Mouse (Mus musculus): Measurements from ENCODE around the gene Atg14. TPM values are rescaled to one million over a fixed set of nuclear protein-coding genes. Genes with fewer than 3 reads are reported as not detected.

Atg14 gene
- total RNA-seq, 2 experiments from 2014 or later: 19.9 to 21.1 TPM

- DNase-seq (ENCODE audit: low spot score in 2 of 2): no peak
These were observed 56.8 kb downstream of the Atg14 start for GRCm38 (mm10) chr14:47513606-47514005.

- DNase-seq (ENCODE audit: low spot score in 2 of 2): no peak
These were observed 60.2 kb downstream of the Atg14 start for GRCm38 (mm10) chr14:47510244-47510643.

- DNase-seq (ENCODE audit: low spot score in 2 of 2): peak in 1 of 2 experiments; percentile 71
These were observed 62.4 kb downstream of the Atg14 start for GRCm38 (mm10) chr14:47508035-47508434.

GRCm38 (mm10) chr14:47506676-47507075 is 63.8 kb downstream of the Atg14 start:
- peak in 1 of 2 experiments; percentile 71 for DNase-seq (ENCODE audit: low spot score in 2 of 2)

GRCm38 (mm10) chr14:47504036-47504435 is 66.4 kb downstream of the Atg14 start:
- no peak for DNase-seq (ENCODE audit: low spot score in 2 of 2)

GRCm38 (mm10) chr14:47498632-47499031 is 71.8 kb downstream of the Atg14 start:
- no peak for DNase-seq (ENCODE audit: low spot score in 2 of 2)

- DNase-seq (ENCODE audit: low spot score in 2 of 2): no peak
These were observed 73.3 kb downstream of the Atg14 start for GRCm38 (mm10) chr14:47497166-47497565.

GRCm38 (mm10) chr14:47495951-47496350 is 74.5 kb downstream of the Atg14 start:
- DNase-seq (ENCODE audit: low spot score in 2 of 2): no peak

GRCm38 (mm10) chr14:47493592-47494361 is 76.7 kb downstream of the Atg14 start:
- DNase-seq (ENCODE audit: low spot score in 2 of 2): no peak

Other genes with a start within 250 kb of the Atg14 start
- 1 to 10 TPM in 1 of 2 experiments, not detected in 1; 1.1 TPM for gene Lgals3, start 202.9 kb downstream of the Atg14 start, total RNA-seq (2021)
- gene Dlgap5, start 152.2 kb downstream of the Atg14 start, total RNA-seq (2021): under 1 TPM in 1 of 2 experiments, not detected in 1; 0.25 TPM
- gene Fbxo34, start 120.2 kb downstream of the Atg14 start, total RNA-seq (2021): 10 to 100 TPM; 88.5 to 91.4 TPM
- gene Ktn1, start 77.8 kb upstream of the Atg14 start, total RNA-seq (2021): 10 to 100 TPM; 77.6 to 81.7 TPM